Mouse (Mus musculus) ES-Bruce4 (cell line): ENCODE results near the gene Vmn2r3.

Source experiments
- CTCF ChIP-seq: IDR thresholded peaks from one replicate; pipeline ENCODE4 v1.8.1; 2011; ENCODE audit warnings: low read depth, low read length
- EP300 ChIP-seq: IDR thresholded peaks from 2 replicates; pipeline ENCODE4 v1.6.1; 2011; ENCODE audit warnings: low read depth, low read length; ENCODE audit not compliant: insufficient read depth

DNA sequence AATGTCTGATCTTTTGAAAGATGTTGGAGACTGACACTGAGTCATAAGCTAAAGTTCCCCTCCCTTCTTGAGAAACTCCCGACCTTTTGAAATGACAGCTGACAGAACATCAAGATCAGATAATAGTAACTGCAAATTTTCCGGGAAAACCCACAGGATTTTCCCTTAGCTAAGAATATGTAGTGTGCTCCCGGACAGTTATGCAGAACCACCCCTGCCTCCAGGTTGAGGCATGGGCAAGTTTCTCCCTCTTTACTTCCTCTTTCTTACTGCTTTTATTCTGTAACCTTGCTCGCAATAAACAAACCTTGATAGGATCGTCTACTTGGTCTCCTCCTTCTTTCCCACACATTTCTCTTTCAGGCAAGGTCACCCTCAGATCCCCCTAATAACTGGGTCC is 37.9 kb downstream of the Vmn2r3 start:
- TF ChIP-seq EP300 (no peak), CTCF (no peak)
